Mouse (Mus musculus): ENCODE results near the gene Sytl2.

DNA sequence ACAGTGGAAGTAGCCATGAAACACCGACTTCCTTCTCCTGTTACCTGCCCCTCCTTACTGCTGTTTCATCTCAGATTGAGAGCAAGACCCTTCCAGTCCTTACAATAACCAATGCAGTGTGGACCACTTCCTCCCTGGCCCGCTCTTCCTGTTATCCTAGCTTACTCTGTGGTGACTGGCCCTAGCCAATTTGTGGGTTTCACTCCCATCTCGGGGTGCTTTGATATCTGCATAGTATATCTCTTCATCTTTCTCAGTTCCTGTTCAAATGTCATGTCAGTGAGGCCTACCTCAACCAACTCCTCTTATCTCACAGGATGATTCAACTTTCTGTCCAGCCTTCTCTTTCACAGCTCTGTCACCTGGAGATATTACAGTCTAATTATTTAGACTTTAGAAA lies 42.9 kb downstream of the Sytl2 start:
- TF ChIP-seq CTCF (IDR thresholded peaks at IDR 0.05; ENCODE audit: borderline replicate concordance, control insufficient read depth, extremely low read depth, insufficient read depth, low read length, poor library complexity) (no peak), POLR2A (IDR thresholded peaks at IDR 0.05; ENCODE audit: control insufficient read depth, extremely low read depth, insufficient read depth, low read length, poor library complexity) (no peak)
